Mouse (Mus musculus) adrenal gland, postnatal 36 days (tissue): ENCODE measurements around the gene Krt72. TPM values are rescaled to one million over a fixed set of nuclear protein-coding genes. Genes with fewer than 3 reads are reported as not detected.

Experiments used
- DNase-seq, 2 experiments: peaks; one replicate each; pipeline ENCODE4 v3.0.0; 2021; ENCODE audit warnings: mixed read lengths in 1 of 2
- long read RNA-seq, 2 experiments: library from polyadenylated mRNA; stranded (forward); transcript quantifications; one replicate each; pipeline ENCODE4 v2.0.0; 2021; ENCODE audit warnings: borderline sequencing depth in 2 of 2
- total RNA-seq, 2 experiments: library from RNA; stranded (reverse); gene quantifications; 2 replicates each; pipeline ENCODE4 v1.2.3; 2021

Krt72 gene
- not detected for total RNA-seq
- long read RNA-seq, experiment 1, result 0 reads
- long read RNA-seq, experiment 2, result 0 reads

GRCm38 (mm10) chr15:101786360-101786759 is at the start of gene Krt72:
Gene Krt72, minus strand, starts transcription at chr15:101786460.
- DNase-seq, result no peak

GRCm38 (mm10) chr15:101834784-101835328 is 48.6 kb upstream of the Krt72 start:
- DNase-seq, result no peak

- peak; percentile 69 to 72 for DNase-seq
These were observed 46.9 kb upstream of the Krt72 start for GRCm38 (mm10) chr15:101833131-101833530.

- DNase-seq, result no peak
These were observed 43.2 kb upstream of the Krt72 start for GRCm38 (mm10) chr15:101829441-101829840.

GRCm38 (mm10) chr15:101821786-101822185 is 35.5 kb upstream of the Krt72 start:
- DNase-seq, result no peak

- DNase-seq, result no peak
These were observed 31.6 kb upstream of the Krt72 start, which contains the start of gene Krt2 for GRCm38 (mm10) chr15:101817875-101818274. Gene Krt2, minus strand, starts transcription at chr15:101818169.

GRCm38 (mm10) chr15:101803052-101803822 is 17.0 kb upstream of the Krt72 start:
- no peak for DNase-seq

GRCm38 (mm10) chr15:101802296-101802835 is 16.1 kb upstream of the Krt72 start, which contains the start of gene Krt73:
Gene Krt73, minus strand, starts transcription at chr15:101802346.
- no peak for DNase-seq

GRCm38 (mm10) chr15:101790867-101791266 is 4.6 kb upstream of the Krt72 start:
- no peak for DNase-seq

GRCm38 (mm10) chr15:101773420-101773819 is 12.8 kb downstream of the Krt72 start:
- peak in 1 of 2 experiments; percentile 4 for DNase-seq

- peak; percentile 84 for DNase-seq
These were observed 13.6 kb downstream of the Krt72 start for GRCm38 (mm10) chr15:101772711-101773081.

GRCm38 (mm10) chr15:101772080-101772710 is 14.1 kb downstream of the Krt72 start:
- DNase-seq, result peak; percentile 15 to 45

- DNase-seq, result no peak
These were observed 16.0 kb downstream of the Krt72 start for GRCm38 (mm10) chr15:101770226-101770625.

GRCm38 (mm10) chr15:101742711-101743110 is 43.5 kb downstream of the Krt72 start, which contains the start of gene Krt71:
Gene Krt71, minus strand, starts transcription at chr15:101743109.
- no peak for DNase-seq

- peak in 1 of 2 experiments; percentile 15 for DNase-seq
These were observed 48.5 kb downstream of the Krt72 start for GRCm38 (mm10) chr15:101737786-101738185.

GRCm38 (mm10) chr15:101730653-101731052 is 55.6 kb downstream of the Krt72 start:
- DNase-seq, result no peak

Other genes starting within 250 kb of the Krt72 start
- not detected for gene Krt82, start 235.8 kb downstream of the Krt72 start, total RNA-seq
- not detected for gene Krt90, start 223.5 kb downstream of the Krt72 start, total RNA-seq
- gene Krt75, start 212.6 kb downstream of the Krt72 start, total RNA-seq, result not detected
- gene Gm5414, start 158.3 kb downstream of the Krt72 start, total RNA-seq, result not detected
- gene Gm5478, start 139.1 kb downstream of the Krt72 start, total RNA-seq, result not detected
- gene Krt6b, start 106.2 kb downstream of the Krt72 start, total RNA-seq, result not detected
- not detected for gene Krt6a, start 92.2 kb downstream of the Krt72 start, total RNA-seq
- not detected for gene Krt5, start 73.6 kb downstream of the Krt72 start, total RNA-seq
- gene Krt71, start 43.4 kb downstream of the Krt72 start, total RNA-seq, result not detected
- not detected for gene Krt73, start 15.9 kb upstream of the Krt72 start, total RNA-seq
- gene Krt2, start 31.7 kb upstream of the Krt72 start, total RNA-seq, result not detected
- gene Krt1, start 64.3 kb upstream of the Krt72 start, total RNA-seq, result under 1 TPM; 0.10 to 0.20 TPM
- gene Krt77, start 83.2 kb upstream of the Krt72 start, total RNA-seq, result not detected
- gene Krt76, start 106.5 kb upstream of the Krt72 start, total RNA-seq, result not detected
- not detected for gene Krt4, start 138.3 kb upstream of the Krt72 start, total RNA-seq
- 1 to 10 TPM in 1 of 2 experiments, under 1 TPM in 1; 0.99 to 1.5 TPM for gene Krt79, start 153.9 kb upstream of the Krt72 start, total RNA-seq
- gene Krt78, start 167.8 kb upstream of the Krt72 start, total RNA-seq, result not detected
- 1 to 10 TPM in 1 of 2 experiments, under 1 TPM in 1; 0.46 to 1.9 TPM for gene Krt8, start 218.0 kb upstream of the Krt72 start, total RNA-seq
- 1 to 10 TPM in 1 of 2 experiments, under 1 TPM in 1; 0.76 to 3.3 TPM for gene Krt18, start 241.7 kb upstream of the Krt72 start, total RNA-seq